Mouse (Mus musculus) MEL (cell line): Measurements from ENCODE around the gene Rpl29. TPM values are rescaled to one million over a fixed set of nuclear protein-coding genes. Genes with fewer than 3 reads are reported as not detected.

Experiments used
- DNase-seq: peaks from one replicate; pipeline ENCODE4 v3.0.0; 2011; ENCODE audit warnings: low read depth, low spot score
- H3K27ac ChIP-seq: 2 replicates; pipeline ENCODE4 v1.5.1; 2012; ENCODE audit warnings: low read depth, mild to moderate bottlenecking, control low read depth, low read length, moderate library complexity; ENCODE audit not compliant: control insufficient read depth
- H3K27me3 ChIP-seq, 2 experiments: fragments of 150-350 bp in 1 of 2; sonication (generic) in 1 of 2; 2 replicates each; pipeline ENCODE4 v1.6.1; 2012; ENCODE audit warnings: low read length in 2 of 2, mild to moderate bottlenecking in 2 of 2, improper control_type of control experiment in 1 of 2, moderate library complexity in 1 of 2; ENCODE audit not compliant: insufficient read depth in 2 of 2, control insufficient read depth in 1 of 2
- H3K36me3 ChIP-seq, 2 experiments: 2 replicates each; pipeline ENCODE4 v1.6.1; 2012 to 2014; ENCODE audit warnings: low read length in 2 of 2, improper control_type of control experiment in 1 of 2, inconsistent platforms in 1 of 2, mild to moderate bottlenecking in 1 of 2; ENCODE audit not compliant: insufficient read depth in 2 of 2, control insufficient read depth in 1 of 2
- H3K4me1 ChIP-seq, 2 experiments: fragments of 150-350 bp in 1 of 2; sonication (generic) in 1 of 2; 2 replicates each; pipeline ENCODE4 v1.6.1; 2012; ENCODE audit warnings: low read length in 2 of 2, improper control_type of control experiment in 1 of 2, mild to moderate bottlenecking in 1 of 2; ENCODE audit not compliant: insufficient read depth in 2 of 2, control insufficient read depth in 1 of 2
- H3K4me3 ChIP-seq, 2 experiments: fragments of 150-350 bp in 1 of 2; sonication (generic) in 1 of 2; 2 replicates each; pipeline ENCODE4 v1.5.1; 2012; ENCODE audit warnings: low read depth in 2 of 2, low read length in 2 of 2, mild to moderate bottlenecking in 2 of 2, moderate library complexity in 2 of 2, control low read depth in 1 of 2, improper control_type of control experiment in 1 of 2; ENCODE audit not compliant: control insufficient read depth in 1 of 2, insufficient read depth in 1 of 2
- H3K79me2 ChIP-seq: 2 replicates; pipeline ENCODE4 v1.6.1; 2012; ENCODE audit warnings: mild to moderate bottlenecking, low read length, moderate library complexity; ENCODE audit not compliant: control insufficient read depth, poor library complexity, insufficient read depth
- H3K9ac ChIP-seq: 2 replicates; pipeline ENCODE4 v1.6.1; 2012; ENCODE audit warnings: low read depth, mild to moderate bottlenecking, control low read depth, low read length, moderate library complexity; ENCODE audit not compliant: control insufficient read depth, poor library complexity, severe bottlenecking
- H3K9me3 ChIP-seq: fragments of 150-350 bp; sonication (generic); replicated peaks from 2 replicates; pipeline ENCODE4 v1.6.1; 2012; ENCODE audit warnings: mild to moderate bottlenecking, low read length, improper control_type of control experiment, moderate library complexity; ENCODE audit not compliant: insufficient read depth
- BHLHE40 ChIP-seq: IDR thresholded peaks from 2 replicates; pipeline ENCODE4 v1.6.1; 2012; ENCODE audit warnings: low read depth, mild to moderate bottlenecking, inconsistent platforms, low read length, improper control_type of control experiment, borderline replicate concordance
- CHD1 ChIP-seq: IDR thresholded peaks from 2 replicates; pipeline ENCODE4 v1.6.1; 2012; ENCODE audit warnings: low read depth, mild to moderate bottlenecking, inconsistent platforms, low read length, improper control_type of control experiment
- CHD2 ChIP-seq: IDR thresholded peaks from 2 replicates; pipeline ENCODE4 v1.6.1; 2011; ENCODE audit warnings: low read length, improper control_type of control experiment
- CTCF ChIP-seq, 3 experiments: IDR thresholded peaks in 2 of 3; conservative IDR thresholded peaks in 1 of 3; 2 replicates each; pipeline ENCODE4 v1.5.1; 2011 to 2012; ENCODE audit warnings: low read length in 3 of 3, low read depth in 2 of 3, mild to moderate bottlenecking in 2 of 3, improper control_type of control experiment in 1 of 3, inconsistent platforms in 1 of 3, mixed read lengths in 1 of 3, moderate library complexity in 1 of 3; ENCODE audit not compliant: control insufficient read depth in 1 of 3, insufficient read depth in 1 of 3, poor library complexity in 1 of 3, severe bottlenecking in 1 of 3
- E2F4 ChIP-seq: IDR thresholded peaks from 2 replicates; pipeline ENCODE4 v1.6.1; 2011; ENCODE audit warnings: low read depth, low read length, improper control_type of control experiment, borderline replicate concordance
- ELF1 ChIP-seq: IDR thresholded peaks from 2 replicates; pipeline ENCODE4 v1.6.1; 2014; ENCODE audit warnings: low read depth, mild to moderate bottlenecking, inconsistent platforms, low read length, improper control_type of control experiment, moderate library complexity
- ETS1 ChIP-seq: IDR thresholded peaks from 2 replicates; pipeline ENCODE4 v1.6.1; 2012; ENCODE audit warnings: low read depth, mild to moderate bottlenecking, inconsistent platforms, low read length, improper control_type of control experiment, moderate library complexity
- GABPA ChIP-seq: IDR thresholded peaks from 2 replicates; pipeline ENCODE4 v1.6.1; 2012; ENCODE audit warnings: low read depth, mild to moderate bottlenecking, inconsistent platforms, low read length, improper control_type of control experiment, moderate library complexity
- GATA1 ChIP-seq: IDR thresholded peaks from 2 replicates; pipeline ENCODE4 v1.6.1; 2011; ENCODE audit warnings: low read depth, low read length, improper control_type of control experiment
- HCFC1 ChIP-seq: IDR thresholded peaks from 2 replicates; pipeline ENCODE4 v1.6.1; 2012; ENCODE audit warnings: low read depth, mild to moderate bottlenecking, inconsistent platforms, low read length, improper control_type of control experiment, moderate library complexity
- JUND ChIP-seq: IDR thresholded peaks from 2 replicates; pipeline ENCODE4 v1.6.1; 2011; ENCODE audit warnings: low read depth, mild to moderate bottlenecking, improper control_type of control experiment, low read length
- KAT2A ChIP-seq: conservative IDR thresholded peaks from 2 replicates; pipeline ENCODE4 v1.6.1; 2012; ENCODE audit warnings: low read depth, low read length, improper control_type of control experiment, inconsistent platforms
- MAFK ChIP-seq: IDR thresholded peaks from 2 replicates; pipeline ENCODE4 v1.6.1; 2011; ENCODE audit warnings: low read depth, mild to moderate bottlenecking, low read length, improper control_type of control experiment, borderline replicate concordance
- MAX ChIP-seq: IDR thresholded peaks from 2 replicates; pipeline ENCODE4 v1.6.1; 2011; ENCODE audit warnings: low read length, improper control_type of control experiment
- MAZ ChIP-seq: IDR thresholded peaks from 2 replicates; pipeline ENCODE4 v1.6.1; 2012; ENCODE audit warnings: low read depth, mild to moderate bottlenecking, inconsistent platforms, low read length, improper control_type of control experiment
- MEF2A ChIP-seq: IDR thresholded peaks from 2 replicates; pipeline ENCODE4 v1.6.1; 2014; ENCODE audit warnings: low read depth, mild to moderate bottlenecking, inconsistent platforms, low read length, improper control_type of control experiment; ENCODE audit not compliant: poor library complexity, insufficient replicate concordance, severe bottlenecking; ENCODE audit errors: extremely low read depth
- MXI1 ChIP-seq: IDR thresholded peaks from 2 replicates; pipeline ENCODE4 v1.6.1; 2011; ENCODE audit warnings: mild to moderate bottlenecking, low read depth, low read length, improper control_type of control experiment
- MYB ChIP-seq: IDR thresholded peaks from 2 replicates; pipeline ENCODE4 v1.6.1; 2011; ENCODE audit warnings: mild to moderate bottlenecking, low read depth, low read length, improper control_type of control experiment
- MYC ChIP-seq: IDR thresholded peaks from 2 replicates; pipeline ENCODE4 v1.6.1; 2011; ENCODE audit warnings: low read depth, mild to moderate bottlenecking, low read length, improper control_type of control experiment, moderate library complexity
- NELFE ChIP-seq: IDR thresholded peaks from 2 replicates; pipeline ENCODE4 v1.6.1; 2011; ENCODE audit warnings: low read depth, low read length, improper control_type of control experiment
- NRF1 ChIP-seq: IDR thresholded peaks from 2 replicates; pipeline ENCODE4 v1.6.1; 2014; ENCODE audit warnings: low read depth, mild to moderate bottlenecking, inconsistent platforms, low read length, improper control_type of control experiment, moderate library complexity; ENCODE audit not compliant: poor library complexity, insufficient read depth, severe bottlenecking
- POLR2A ChIP-seq, 2 experiments: IDR thresholded peaks; 2 replicates each; pipeline ENCODE4 v1.6.1; 2011 to 2012; ENCODE audit warnings: low read length in 2 of 2, mild to moderate bottlenecking in 2 of 2, control low read depth in 1 of 2, improper control_type of control experiment in 1 of 2, low read depth in 1 of 2, moderate library complexity in 1 of 2; ENCODE audit not compliant: control insufficient read depth in 1 of 2, insufficient read depth in 1 of 2, poor library complexity in 1 of 2
- POLR2AphosphoS2 ChIP-seq: IDR thresholded peaks from 2 replicates; pipeline ENCODE4 v1.6.1; 2011; ENCODE audit warnings: low read length, improper control_type of control experiment
- POLR2AphosphoS5 ChIP-seq: IDR thresholded peaks from 2 replicates; pipeline ENCODE4 v1.6.1; 2012; ENCODE audit warnings: low read depth, borderline replicate concordance, mild to moderate bottlenecking, inconsistent platforms, low read length, moderate library complexity, mixed read lengths
- RAD21 ChIP-seq: IDR thresholded peaks from 2 replicates; pipeline ENCODE4 v1.6.1; 2011; ENCODE audit warnings: mild to moderate bottlenecking, low read depth, low read length, improper control_type of control experiment
- RCOR1 ChIP-seq: IDR thresholded peaks from 2 replicates; pipeline ENCODE4 v1.6.1; 2012; ENCODE audit warnings: low read depth, mild to moderate bottlenecking, inconsistent platforms, low read length, improper control_type of control experiment
- SIN3A ChIP-seq: IDR thresholded peaks from 2 replicates; pipeline ENCODE4 v1.6.1; 2012; ENCODE audit warnings: low read length, improper control_type of control experiment, inconsistent platforms
- SMC3 ChIP-seq: IDR thresholded peaks from 2 replicates; pipeline ENCODE4 v1.6.1; 2011; ENCODE audit warnings: low read depth, low read length, improper control_type of control experiment
- TAL1 ChIP-seq: IDR thresholded peaks from 2 replicates; pipeline ENCODE4 v1.6.1; 2012; ENCODE audit warnings: mild to moderate bottlenecking, inconsistent platforms, low read length, moderate library complexity, mixed read lengths
- TBP ChIP-seq: IDR thresholded peaks from 2 replicates; pipeline ENCODE4 v1.8.0; 2011; ENCODE audit warnings: low read depth, low read length, improper control_type of control experiment
- UBTF ChIP-seq: IDR thresholded peaks from 2 replicates; pipeline ENCODE4 v1.6.1; 2012; ENCODE audit warnings: low read depth, mild to moderate bottlenecking, inconsistent platforms, low read length, improper control_type of control experiment, moderate library complexity, borderline replicate concordance; ENCODE audit not compliant: insufficient read depth
- USF1 ChIP-seq: IDR thresholded peaks from 2 replicates; pipeline ENCODE4 v1.6.1; 2014; ENCODE audit warnings: low read depth, mild to moderate bottlenecking, inconsistent platforms, low read length, improper control_type of control experiment, moderate library complexity
- USF2 ChIP-seq, 2 experiments: IDR thresholded peaks; 2 replicates each; pipeline ENCODE4 v1.6.1; 2011 to 2012; ENCODE audit warnings: improper control_type of control experiment in 2 of 2, low read length in 2 of 2, borderline replicate concordance in 1 of 2, inconsistent platforms in 1 of 2, low read depth in 1 of 2, mild to moderate bottlenecking in 1 of 2; ENCODE audit not compliant: insufficient read depth in 1 of 2
- ZC3H11A ChIP-seq: IDR thresholded peaks from 2 replicates; pipeline ENCODE4 v1.6.1; 2012; ENCODE audit warnings: low read depth, mild to moderate bottlenecking, inconsistent platforms, low read length, improper control_type of control experiment
- ZKSCAN1 ChIP-seq: IDR thresholded peaks from 2 replicates; pipeline ENCODE4 v1.6.1; 2012; ENCODE audit warnings: low read depth, mild to moderate bottlenecking, inconsistent platforms, low read length, improper control_type of control experiment, moderate library complexity
- ZMIZ1 ChIP-seq: IDR thresholded peaks from 2 replicates; pipeline ENCODE4 v1.6.1; 2012; ENCODE audit warnings: low read depth, mild to moderate bottlenecking, inconsistent platforms, low read length, improper control_type of control experiment, moderate library complexity
- ZNF384 ChIP-seq: IDR thresholded peaks from 2 replicates; pipeline ENCODE4 v1.6.1; 2012; ENCODE audit warnings: low read depth, mild to moderate bottlenecking, inconsistent platforms, low read length, improper control_type of control experiment
- polyA plus RNA-seq, 2 experiments: library from polyadenylated mRNA; stranded (reverse) in 1 of 2; unstranded in 1 of 2; fragments of >175 nt in 1 of 2; fragments of >200 nt in 1 of 2; gene quantifications; 2 replicates each; pipeline versions ENCODE4 v1.2.1 to v1.2.4; 2012; ENCODE audit warnings: low replicate concordance in 2 of 2, low read depth in 1 of 2; ENCODE audit not compliant: insufficient read length in 2 of 2, insufficient read depth in 1 of 2, missing spikeins in 1 of 2
- total RNA-seq: library from RNA; depleted of rRNA; stranded (reverse); fragments of 300-350 nt; gene quantifications from 2 replicates; pipeline ENCODE4 v1.2.3, GENCODE M21; 2012

Gene Rpl29
- total and polyA plus RNA-seq, 3 experiments = 60.8 to 761 TPM; not detected in 1

DNA sequence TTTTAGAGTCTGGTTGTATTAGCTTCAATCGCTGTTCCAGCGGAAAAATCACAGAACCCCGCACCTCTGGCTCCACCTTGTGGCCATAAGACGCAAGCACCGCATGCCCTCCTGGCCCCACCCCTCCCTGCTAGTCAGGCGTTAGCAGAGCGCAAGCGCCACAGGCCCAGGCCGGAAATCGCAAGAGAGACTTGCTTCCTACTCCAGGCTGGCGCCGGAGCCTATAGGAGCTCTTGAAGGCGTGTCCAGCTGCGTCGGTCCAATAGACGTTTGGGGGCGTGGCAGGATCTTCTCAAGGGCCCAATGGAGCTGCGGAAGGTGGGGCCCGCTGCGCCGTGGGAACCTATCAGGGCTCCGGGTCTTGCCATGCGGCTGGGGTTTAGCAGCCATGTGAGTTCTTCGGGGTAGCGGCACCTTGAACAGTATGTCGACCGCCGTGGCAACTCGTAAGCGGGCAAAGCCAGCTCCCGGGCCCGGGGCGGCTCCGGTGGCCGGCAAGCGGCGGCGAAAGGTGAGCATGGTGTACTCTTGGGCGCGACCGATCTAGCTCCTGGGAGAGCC is 47.8 kb downstream of the Rpl29 start, which contains the start of gene Parp3:
Gene Parp3 (minus strand): TSS at position 26 of the 561 bp plus-strand sequence.
- no peaks in the 10 kb centered on the region for H3K9me3 ChIP-seq
- H3K27me3 ChIP-seq = no peaks in the 10 kb centered on the region
- peaks cover 0 to 3% of the 10 kb centered on the region in 2 experiments; a peak in 3 of 4 replicates for H3K36me3 ChIP-seq
- peak within 1 kb of the TSS; percentile 68 for H3K27ac ChIP-seq
- peak within 1 kb of the TSS; percentile 78 to 97 for H3K4me3 ChIP-seq
- H3K9ac ChIP-seq = peak within 1 kb of the TSS; percentile 81
- peaks cover 0 to 11% of the 10 kb centered on the region in 2 experiments; a peak in 3 of 4 replicates for H3K4me1 ChIP-seq
- peak; percentile 100 for DNase-seq
- H3K79me2 ChIP-seq = peaks cover 27% of the 10 kb centered on the region
- TF ChIP-seq UBTF (no peak), MAFK (no peak), ZMIZ1 (no peak), NELFE (peak; percentile 80), MYC (peak; percentile 89), SMC3 (peak; percentile 77), GATA1 (no peak), POLR2AphosphoS5 (no peak), NRF1 (peak; percentile 93), ZNF384 (no peak), MXI1 (peak; percentile 99), ELF1 (peak; percentile 96), MAZ (peak; percentile 83; the same call in 1 of the 2 replicates), KAT2A (no peak; the same call in 1 of the 2 replicates), SIN3A (peak; percentile 88), BHLHE40 (no peak), RCOR1 (peak; percentile 83), TBP (0 out of 2 replicates have a peak, but pooled peaks have one; percentile 42), CHD1 (no peak), MAX (peak; percentile 96), USF2 (IDR thresholded peaks at IDR 0.05; ENCODE audit: borderline replicate concordance in 1 of 2, insufficient read depth in 1 of 2, low read depth in 1 of 2, low read length in 2 of 2) (no peak), USF1 (peak; percentile 62), GABPA (no peak), JUND (no peak), TAL1 (no peak), POLR2A (IDR thresholded peaks at IDR 0.05; ENCODE audit: control insufficient read depth in 1 of 2, insufficient read depth in 1 of 2, low read depth in 1 of 2, low read length in 2 of 2, poor library complexity in 1 of 2) (peak; percentile 65 to 89), POLR2AphosphoS2 (no peak; the same call in 1 of the 2 replicates), CHD2 (peak; percentile 48; the same call in 1 of the 2 replicates), CTCF (IDR thresholded peaks at IDR 0.05 in 2 of 3, conservative IDR thresholded peaks at IDR 0.05 in 1 of 3; ENCODE audit: control insufficient read depth in 1 of 3, insufficient read depth in 1 of 3, low read depth in 2 of 3, low read length in 3 of 3, poor library complexity in 1 of 3, severe bottlenecking in 1 of 3) (peak; percentile 84 to 98 (median 95)), ETS1 (no peak), RAD21 (peak; percentile 96), ZKSCAN1 (no peak), HCFC1 (peak; percentile 85), ZC3H11A (peak; percentile 49; the same call in 1 of the 2 replicates), E2F4 (no peak), MYB (no peak), MEF2A (no peak)
